Mouse (Mus musculus): ENCODE measurements around the gene Olfr491. TPM values are rescaled to one million over a fixed set of nuclear protein-coding genes. Genes with fewer than 3 reads are reported as not detected.

Olfr491 gene
- polyA plus RNA-seq (2017; shearing (Covaris generic)), result not detected

DNA sequence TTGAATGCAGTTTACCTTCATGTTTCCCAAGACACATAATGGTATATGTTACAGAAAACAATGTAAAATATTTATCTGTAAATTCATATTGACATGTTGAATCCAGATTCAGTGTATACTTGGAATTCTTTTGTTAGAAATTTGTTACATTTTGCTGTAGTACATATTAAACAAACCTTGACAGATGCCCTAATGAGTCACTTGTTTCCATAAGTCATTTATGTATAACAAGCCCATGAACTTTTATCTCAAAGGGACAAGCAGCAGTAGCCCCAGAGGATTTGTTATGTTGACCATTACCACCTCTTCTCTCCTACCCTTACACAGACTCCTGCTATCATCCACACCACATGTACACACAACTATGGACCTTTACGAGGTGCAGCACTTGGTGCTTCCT lies at the start of gene Olfr491:
Olfr491 (plus strand) TSS at position 301 of the 400 bp plus-strand sequence.

DNA sequence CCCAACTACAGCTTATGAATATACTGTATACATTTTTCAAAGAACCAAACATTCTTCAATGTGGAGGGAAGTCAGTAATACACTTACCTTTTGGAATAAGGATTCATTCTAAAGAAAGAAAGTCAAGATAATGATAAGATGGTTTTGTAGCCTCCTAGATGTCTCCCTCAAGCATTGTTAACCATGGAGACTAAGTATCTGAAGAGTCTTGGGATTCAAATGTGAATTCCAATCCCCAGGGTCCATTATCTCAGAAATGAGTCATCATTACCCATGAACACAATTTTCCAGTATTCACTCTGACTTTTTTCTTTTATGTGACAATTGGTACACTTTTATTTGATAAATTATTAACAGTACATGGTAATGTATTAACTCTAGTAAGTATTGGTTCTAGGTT lies 24.4 kb upstream of the Olfr491 start, which contains the start of gene Olfr490:
Olfr490 (minus strand) TSS at position 101 of the 400 bp plus-strand sequence.

DNA sequence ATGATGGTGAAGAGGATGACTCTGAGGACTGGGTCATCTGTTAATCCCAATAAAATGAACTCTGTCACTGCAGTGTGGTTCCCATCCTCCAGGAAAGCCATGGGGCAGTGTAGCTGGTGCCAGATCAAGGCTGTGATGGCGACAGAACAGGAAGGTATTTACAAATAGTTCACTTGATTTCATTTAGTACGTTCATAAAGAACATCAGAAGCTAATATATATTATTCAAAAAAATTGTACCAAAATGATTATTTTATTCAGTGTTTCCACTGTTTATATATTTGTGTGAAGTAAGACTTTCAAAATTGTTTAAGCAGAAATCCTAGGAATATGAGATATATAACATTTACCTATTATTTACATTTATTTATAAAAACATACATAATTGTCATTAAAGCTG lies 10.3 kb downstream of the Olfr491 start, which contains the start of gene Olfr492:
Olfr492 (minus strand) TSS at position 101 of the 400 bp plus-strand sequence.

DNA sequence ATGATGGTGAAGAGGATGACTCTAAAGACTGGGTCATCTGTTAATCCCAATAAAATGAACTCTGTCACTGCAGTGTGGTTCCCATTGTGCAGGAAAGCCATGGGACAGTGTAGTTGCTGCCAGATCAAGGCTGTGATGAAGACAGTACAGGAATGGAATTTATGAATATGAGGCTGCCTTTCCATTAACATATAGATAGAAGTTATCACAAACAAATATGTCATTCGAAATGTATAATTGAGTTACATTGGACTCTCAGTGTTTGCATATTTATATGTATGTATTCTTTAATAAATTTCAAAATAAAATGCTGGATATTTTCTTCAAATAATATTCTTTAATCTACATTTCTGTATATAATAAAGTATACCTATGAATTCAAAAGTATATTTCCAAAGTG lies 33.6 kb downstream of the Olfr491 start, which contains the start of gene Olfr493:
Olfr493 (minus strand) TSS at position 101 of the 400 bp plus-strand sequence.

DNA sequence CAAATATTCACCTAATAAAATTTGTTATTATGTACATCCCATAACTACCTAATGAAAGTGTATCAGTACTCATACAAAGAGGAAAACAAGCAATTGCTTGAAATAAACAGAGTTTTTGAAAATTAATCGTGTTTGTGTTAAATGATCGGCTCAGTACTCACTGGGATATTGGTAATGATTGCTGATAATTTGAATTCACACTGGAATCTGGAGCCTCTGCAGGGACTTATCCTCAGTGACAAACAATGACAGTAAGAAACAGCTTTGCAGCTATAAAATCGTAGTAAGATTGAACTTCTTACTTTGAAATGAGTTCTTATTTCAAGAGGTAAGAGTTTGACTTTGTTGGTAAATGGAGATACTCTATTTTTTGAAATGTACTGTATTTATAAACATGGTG lies 51.8 kb downstream of the Olfr491 start, which contains the start of gene Olfr494:
Olfr494 (plus strand) TSS at position 301 of the 400 bp plus-strand sequence.

Other genes with a start within 250 kb of the Olfr491 start
- gene Olfr480, start 246.1 kb upstream of the Olfr491 start, polyA plus RNA-seq (2017; shearing (Covaris generic)), result not detected
- 0.07 TPM for gene Olfr481, start 233.6 kb upstream of the Olfr491 start, polyA plus RNA-seq (2017; shearing (Covaris generic))
- 0.33 TPM for gene Olfr482, start 215.9 kb upstream of the Olfr491 start, polyA plus RNA-seq (2017; shearing (Covaris generic))
- gene Olfr483, start 212.6 kb upstream of the Olfr491 start, polyA plus RNA-seq (2017; shearing (Covaris generic)), result not detected
- not detected for gene Olfr484, start 186.0 kb upstream of the Olfr491 start, polyA plus RNA-seq (2017; shearing (Covaris generic))
- gene Olfr485, start 153.6 kb upstream of the Olfr491 start, polyA plus RNA-seq (2017; shearing (Covaris generic)), result 0.40 TPM
- gene Olfr486, start 140.7 kb upstream of the Olfr491 start, polyA plus RNA-seq (2017; shearing (Covaris generic)), result not detected
- gene Olfr487, start 98.8 kb upstream of the Olfr491 start, polyA plus RNA-seq (2017; shearing (Covaris generic)), result not detected
- gene Olfr488, start 55.1 kb upstream of the Olfr491 start, polyA plus RNA-seq (2017; shearing (Covaris generic)), result not detected
- 0.40 TPM for gene Olfr490, start 24.5 kb upstream of the Olfr491 start, polyA plus RNA-seq (2017; shearing (Covaris generic))
- gene Olfr492, start 10.2 kb downstream of the Olfr491 start, polyA plus RNA-seq (2017; shearing (Covaris generic)), result not detected
- gene Olfr493, start 33.5 kb downstream of the Olfr491 start, polyA plus RNA-seq (2017; shearing (Covaris generic)), result not detected
- gene Olfr494, start 51.9 kb downstream of the Olfr491 start, polyA plus RNA-seq (2017; shearing (Covaris generic)), result not detected
- not detected for gene Olfr495, start 79.7 kb downstream of the Olfr491 start, polyA plus RNA-seq (2017; shearing (Covaris generic))
- not detected for gene Olfr497, start 107.0 kb downstream of the Olfr491 start, polyA plus RNA-seq (2017; shearing (Covaris generic))
- gene Olfr498, start 151.9 kb downstream of the Olfr491 start, polyA plus RNA-seq (2017; shearing (Covaris generic)), result not detected
- gene Olfr502, start 211.6 kb downstream of the Olfr491 start, polyA plus RNA-seq (2017; shearing (Covaris generic)), result 0.20 TPM
- not detected for gene Olfr503, start 231.1 kb downstream of the Olfr491 start, polyA plus RNA-seq (2017; shearing (Covaris generic))